Mouse (Mus musculus): ENCODE data around the gene Sppl3.

The Sppl3 gene

GRCm38 (mm10) chr5:115010577-115011216 lies at the start of gene Sppl3:
Sppl3 (plus strand) TSS chr5:115011137.
- peak; percentile 91 to 98 for DNase-seq

GRCm38 (mm10) chr5:114961590-114962360 lies 49.2 kb upstream of the Sppl3 start:
- no peak for DNase-seq

GRCm38 (mm10) chr5:114964315-114964966 lies 46.5 kb upstream of the Sppl3 start:
- no peak for DNase-seq

- DNase-seq: no peak
Observed at GRCm38 (mm10) chr5:114964967-114965898, 45.7 kb upstream of the Sppl3 start.

GRCm38 (mm10) chr5:114967523-114968268 lies 43.2 kb upstream of the Sppl3 start:
- no peak for DNase-seq

- DNase-seq: no peak
Observed at GRCm38 (mm10) chr5:114968651-114969050, 42.3 kb upstream of the Sppl3 start.

GRCm38 (mm10) chr5:114969064-114969463 lies 41.9 kb upstream of the Sppl3 start:
- DNase-seq: no peak

GRCm38 (mm10) chr5:114969609-114970215 lies 41.2 kb upstream of the Sppl3 start:
- DNase-seq: no peak

- no peak for DNase-seq
Observed at GRCm38 (mm10) chr5:114970824-114971227, 40.1 kb upstream of the Sppl3 start, which contains the start of gene Hnf1a. Hnf1a (minus strand) TSS chr5:114971094.

- no peak for DNase-seq
Observed at GRCm38 (mm10) chr5:114972201-114972600, 38.7 kb upstream of the Sppl3 start.

GRCm38 (mm10) chr5:114973131-114973530 lies 37.8 kb upstream of the Sppl3 start:
- DNase-seq: no peak

GRCm38 (mm10) chr5:114976935-114977334 lies 34.0 kb upstream of the Sppl3 start:
- DNase-seq: no peak

GRCm38 (mm10) chr5:114978473-114978872 lies 32.5 kb upstream of the Sppl3 start:
- no peak for DNase-seq

GRCm38 (mm10) chr5:114978888-114979249 lies 32.1 kb upstream of the Sppl3 start:
- no peak for DNase-seq

- peak; percentile 37 to 67 for DNase-seq
Observed at GRCm38 (mm10) chr5:114979250-114980121, 31.5 kb upstream of the Sppl3 start.

GRCm38 (mm10) chr5:114980122-114980748 lies 30.7 kb upstream of the Sppl3 start:
- no peak for DNase-seq

- no peak for DNase-seq
Observed at GRCm38 (mm10) chr5:114982001-114982400, 28.9 kb upstream of the Sppl3 start.

- no peak for DNase-seq
Observed at GRCm38 (mm10) chr5:114985074-114985473, 25.9 kb upstream of the Sppl3 start.

GRCm38 (mm10) chr5:114996447-114996846 lies 14.5 kb upstream of the Sppl3 start:
- DNase-seq: no peak

GRCm38 (mm10) chr5:114997327-114997726 lies 13.6 kb upstream of the Sppl3 start:
- no peak for DNase-seq
